Mouse (Mus musculus): ENCODE data around the gene Cct8l1.

The Cct8l1 gene

DNA sequence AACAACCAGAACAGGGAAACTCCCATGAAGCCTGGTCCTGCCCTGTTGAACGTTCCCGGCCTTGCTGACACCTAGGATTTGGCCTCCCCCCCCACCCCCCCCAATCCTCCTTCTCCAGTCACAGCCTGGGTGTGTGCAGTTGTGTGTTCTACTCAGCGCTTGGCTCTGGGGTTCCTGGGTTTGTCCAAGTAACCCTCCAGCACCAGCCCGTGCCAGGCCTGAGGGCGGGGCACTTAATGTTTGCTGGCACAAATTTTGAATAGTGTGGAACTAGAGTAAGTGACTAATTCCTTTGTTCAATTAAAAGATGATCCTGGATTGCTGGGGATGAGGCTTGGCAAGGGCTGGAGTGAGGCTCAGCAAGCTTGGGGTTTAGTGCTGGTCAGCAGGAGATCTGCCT, 28.7 kb downstream of the Cct8l1 start:
- ChIA-PET CTCF (no interaction called here), POLR2A (interaction anchor here (0.6 to 22.2 kb wide), 24 partner anchors 8 to 123 kb away, joined by 3 to 591 read pairs (median 6); partner anchors contain the start of gene Kmt2c (in 1 of the 4))

DNA sequence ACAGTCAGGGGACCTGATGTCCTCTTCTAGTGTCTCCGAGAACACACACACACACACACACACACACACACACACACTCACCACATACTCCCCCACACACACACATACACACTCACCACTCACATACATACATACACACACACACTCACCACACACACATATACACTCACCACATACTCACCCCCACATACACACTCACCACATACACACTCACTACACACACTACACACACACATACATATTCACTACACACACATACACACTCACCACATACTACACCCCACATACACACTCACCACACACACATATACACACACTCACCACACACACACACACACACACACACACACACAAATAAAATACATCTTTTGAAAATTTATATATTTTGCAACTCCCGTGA, 31.0 kb downstream of the Cct8l1 start:
- POLR2A ChIA-PET: interaction anchor here in 2 of 4 experiments (1.0 to 22.2 kb wide), 11 partner anchors 8 to 47 kb away, joined by 3 to 591 read pairs (median 29); no protein-coding TSS in a partner anchor
- CTCF ChIA-PET: interaction anchor here in 1 of 4 experiments (0.6 kb wide), 1 partner anchor 111 kb away, joined by 7 read pairs; no protein-coding TSS in a partner anchor

DNA sequence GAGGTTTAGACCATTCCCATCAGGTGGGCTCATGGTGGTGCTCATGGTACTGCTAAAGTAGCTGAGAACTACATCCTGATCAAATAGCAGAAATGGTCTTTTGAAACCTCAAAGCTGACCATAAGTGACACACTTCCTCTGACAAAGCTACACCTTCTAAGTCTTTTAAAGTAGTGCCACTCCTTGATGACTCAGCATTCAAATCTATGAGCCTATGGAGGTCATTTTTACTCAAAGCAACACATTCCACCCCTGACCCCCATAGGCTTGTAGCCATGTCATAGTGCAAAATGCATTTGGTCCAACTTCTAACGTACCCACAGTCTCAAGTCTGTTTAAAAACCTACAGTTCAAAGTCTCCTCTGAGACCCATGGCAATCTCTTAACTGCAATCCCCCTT, 35.0 kb downstream of the Cct8l1 start:
- ChIA-PET POLR2A (interaction anchor here (0.5 to 15.0 kb wide), 6 partner anchors 8 to 217 kb away, joined by 3 to 591 read pairs (median 11); no protein-coding TSS in a partner anchor), CTCF (no interaction called here)

DNA sequence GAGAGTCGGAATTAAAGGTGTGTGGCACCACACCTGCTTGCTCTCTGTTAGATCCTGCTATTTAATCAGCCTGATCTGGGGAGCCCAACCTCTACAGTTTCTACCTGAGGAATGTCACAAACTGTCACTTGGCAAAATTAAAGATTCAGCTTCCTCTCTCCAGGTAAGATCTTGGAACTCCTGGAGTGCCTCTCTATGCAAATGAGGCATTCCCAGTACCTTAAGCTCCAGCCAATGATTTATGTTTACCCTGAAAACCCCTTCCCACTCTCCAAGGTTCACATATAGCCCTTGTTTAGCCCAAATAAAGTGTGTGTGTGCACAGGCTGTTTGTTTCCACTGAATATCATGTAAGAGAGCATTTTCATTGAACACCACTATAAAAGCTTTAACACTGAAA, 38.3 kb downstream of the Cct8l1 start:
- POLR2A ChIA-PET: interaction anchor here (0.7 to 15.0 kb wide), 52 partner anchors 9 to 1867 kb away, joined by 3 to 591 read pairs (median 6); partner anchors contain the start of genes Kmt2c (in 3 of the 4), Cct8l1 (in 1 of the 4), Nub1 (in 1 of the 4) and Rheb (in 1 of the 4)
- CTCF ChIA-PET: interaction anchor here in 2 of 4 experiments (0.9 to 2.0 kb wide), 6 partner anchors 12 to 547 kb away, joined by 3 to 8 read pairs (median 4); no protein-coding TSS in a partner anchor

DNA sequence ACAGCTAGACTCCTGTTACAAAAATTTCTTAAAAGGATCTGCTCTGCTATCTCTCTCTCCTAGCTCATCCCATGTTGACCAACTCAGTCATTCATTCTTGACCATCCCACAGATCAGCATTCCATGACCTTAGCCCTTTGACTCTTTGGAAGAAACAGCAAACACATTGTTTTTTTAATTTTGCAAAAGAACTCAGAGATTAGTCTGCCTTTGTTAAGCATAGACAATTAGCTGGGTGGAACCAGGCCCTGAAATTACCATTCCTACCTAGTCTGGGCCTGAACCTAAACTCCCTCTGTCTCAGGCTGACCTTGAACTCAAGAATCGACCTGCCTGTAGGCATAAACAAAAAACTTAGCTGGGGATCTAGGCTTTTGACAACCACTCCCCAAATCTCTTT, 38.8 kb downstream of the Cct8l1 start:
- CTCF ChIA-PET: interaction anchor here in 2 of 4 experiments (0.9 to 2.0 kb wide), 6 partner anchors 12 to 548 kb away, joined by 3 to 8 read pairs (median 4); no protein-coding TSS in a partner anchor
- POLR2A ChIA-PET: interaction anchor here (0.6 to 15.0 kb wide), 65 partner anchors 10 to 1867 kb away, joined by 3 to 591 read pairs (median 5); partner anchors contain the start of genes Kmt2c (in 4 of the 4), Actr3b (in 1 of the 4), Cct8l1 (in 1 of the 4) and Nub1 (in 1 of the 4)

DNA sequence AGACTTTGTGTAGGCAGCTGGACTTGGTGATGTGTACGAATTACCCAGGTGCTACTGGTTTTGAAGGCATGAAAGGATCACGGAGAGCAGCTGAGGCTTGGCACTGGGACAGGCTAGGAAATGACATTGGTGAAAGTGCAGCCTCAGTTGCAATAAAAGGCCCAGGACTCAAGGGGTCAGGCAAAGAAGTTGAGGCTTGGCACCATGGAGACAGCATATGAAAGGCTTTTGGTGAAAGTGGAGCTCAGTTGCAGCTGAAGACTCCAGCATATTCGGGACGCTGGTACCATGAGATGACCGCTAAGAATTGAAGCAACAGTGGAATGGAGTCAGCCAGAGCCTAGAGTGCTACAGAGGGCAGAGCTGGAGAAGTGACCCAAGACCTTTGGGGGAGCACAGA, 39.8 kb downstream of the Cct8l1 start:
- POLR2A ChIA-PET: interaction anchor here (0.5 to 15.0 kb wide), 37 partner anchors 9 to 870 kb away, joined by 3 to 591 read pairs (median 9); partner anchors contain the start of genes Kmt2c (in 3 of the 4), Actr3b (in 1 of the 4), Cct8l1 (in 1 of the 4) and Nub1 (in 1 of the 4)
- CTCF ChIA-PET: interaction anchor here in 1 of 4 experiments (2.0 kb wide), 1 partner anchor 23 kb away, joined by 7 read pairs; no protein-coding TSS in a partner anchor

DNA sequence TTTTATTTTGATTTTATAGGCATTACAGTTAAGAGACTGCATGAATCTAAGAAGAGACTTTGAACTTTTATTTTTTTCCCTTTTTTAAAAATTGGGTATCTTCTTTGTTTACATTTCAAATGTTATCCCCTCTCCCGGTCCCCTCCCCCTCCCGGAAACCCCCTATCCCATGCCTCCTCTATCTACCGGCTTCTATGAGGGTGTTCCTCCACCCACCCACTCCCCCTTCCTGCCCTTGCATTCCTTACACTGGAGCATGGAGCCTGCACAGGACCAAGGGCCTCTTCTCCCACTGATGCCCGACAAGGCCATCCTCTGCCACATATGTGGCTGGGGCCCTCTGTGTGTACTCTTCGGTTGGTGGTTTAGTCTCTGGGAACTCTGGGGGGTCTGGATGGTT, 40.5 kb downstream of the Cct8l1 start:
- POLR2A ChIA-PET: interaction anchor here (0.5 to 15.0 kb wide), 26 partner anchors 8 to 204 kb away, joined by 3 to 591 read pairs (median 20); partner anchors contain the start of gene Kmt2c (in 3 of the 4)
- CTCF ChIA-PET: interaction anchor here in 1 of 4 experiments (2.0 kb wide), 1 partner anchor 23 kb away, joined by 7 read pairs; no protein-coding TSS in a partner anchor
